ENCODE assay signal across 10 mouse cellular contexts in the genomic region with DNA sequence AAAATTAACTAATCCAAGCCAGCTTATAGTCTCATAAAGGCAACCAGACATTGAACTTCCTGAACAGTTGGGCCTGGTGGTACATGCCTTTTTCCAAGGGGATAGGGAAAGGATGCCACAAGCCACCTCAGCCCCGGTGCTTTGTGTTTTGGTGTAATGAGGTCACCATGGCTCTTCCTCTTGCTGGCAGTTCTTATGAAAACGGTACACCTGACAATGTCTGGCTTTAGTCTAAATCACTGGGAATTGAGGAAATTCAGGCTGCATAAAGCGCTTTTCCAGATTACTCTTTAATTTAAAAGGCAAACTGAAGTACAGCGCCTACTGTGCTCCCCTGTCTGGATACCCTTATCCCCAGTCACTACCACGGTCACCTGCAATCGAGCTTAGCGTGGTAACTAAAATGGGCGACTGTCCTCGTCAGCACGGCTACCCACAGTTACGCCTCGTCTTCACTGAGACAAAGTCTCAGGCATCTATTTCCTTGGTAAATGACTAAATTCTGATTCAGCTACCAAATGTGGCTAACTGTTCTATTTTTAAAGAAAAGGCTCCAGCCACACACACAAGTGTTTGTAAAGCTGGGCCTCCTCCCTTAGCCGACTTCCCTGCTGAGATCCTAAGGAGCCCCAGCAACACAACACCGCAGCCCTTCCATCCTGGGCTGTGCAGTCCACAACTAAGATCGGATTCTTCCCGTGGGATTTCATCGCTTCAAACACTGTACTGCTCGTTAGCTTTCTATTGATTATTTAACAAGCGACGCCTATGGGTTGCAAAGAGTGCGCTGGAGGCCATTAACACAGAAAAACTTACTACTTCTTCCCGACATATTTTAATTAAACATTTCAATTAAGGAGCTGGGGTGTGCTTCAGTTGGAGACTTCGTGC. TPM values are rescaled to one million over a fixed set of nuclear protein-coding genes. Genes with fewer than 3 reads are reported as not detected.
DNase-seq lines count a peak whose midpoint lies in the region; ATAC-seq and TF ChIP-seq lines count a peak whose summit lies in the region.
"Had no signal": no experiment of that assay in that cellular context is flagged by ENCODE, and none has a peak within 500 bp of the region (broad histone marks: within the 10 kb centered on the region; RNA-seq: fewer than 3 reads in every experiment).

No protein-coding gene starts in this region.

- TF ChIP-seq CTCF in heart, postnatal 0 days (IDR thresholded peaks at IDR 0.05; ENCODE audit: low read depth), result no peak

- no peak overlapping the region for H3K4me2 ChIP-seq in heart, embryonic 13.5 days
- no peak overlapping the region for H3K4me2 ChIP-seq in midbrain, embryonic 12.5 days (replicated peaks)
- no peak overlapping the region for H3K4me2 ChIP-seq in midbrain, embryonic 11.5 days
- H3K4me2 ChIP-seq in heart, postnatal 0 days (ENCODE audit: low read depth, low read length), result no peak overlapping the region
- no peak overlapping the region for H3K4me2 ChIP-seq in stomach, embryonic 15.5 days
- H3K4me2 ChIP-seq: hindbrain, embryonic 15.5 days had no signal

- peaks cover 71% of the 10 kb centered on the region for H3K4me1 ChIP-seq in heart, embryonic 13.5 days
- peaks cover 32% of the 10 kb centered on the region for H3K4me1 ChIP-seq in midbrain, embryonic 12.5 days
- peaks cover 14% of the 10 kb centered on the region for H3K4me1 ChIP-seq in midbrain, embryonic 11.5 days (ENCODE audit: control insufficient read depth, insufficient read depth, low read length)
- peaks cover 35% of the 10 kb centered on the region for H3K4me1 ChIP-seq in heart, postnatal 0 days (ENCODE audit: control insufficient read depth, insufficient read depth)
- peaks cover 12% of the 10 kb centered on the region; the same call in 1 of the 2 replicates for H3K4me1 ChIP-seq in stomach, embryonic 15.5 days

- peak overlapping the region; percentile 34 for H3K27ac ChIP-seq in heart, embryonic 13.5 days (replicated peaks)
- 0 out of 2 replicates have a peak overlapping the region, but pooled peaks have one; percentile 11 for H3K27ac ChIP-seq in midbrain, embryonic 12.5 days (replicated peaks)
- H3K27ac ChIP-seq in midbrain, embryonic 11.5 days (ENCODE audit: low read depth, low read length), result no peak overlapping the region
- H3K27ac ChIP-seq in heart, postnatal 0 days (ENCODE audit: low read depth), result peak overlapping the region; percentile 64
- H3K27ac ChIP-seq in stomach, embryonic 15.5 days, result 0 out of 2 replicates have a peak overlapping the region, but pooled peaks have one; percentile 3
- H3K27ac ChIP-seq: hindbrain, embryonic 15.5 days; left cerebral cortex, adult 2 months had no signal

- no peak for DNase-seq in heart, postnatal 36 days
- DNase-seq in midbrain, embryonic 11.5 days (ENCODE audit: low spot score, missing footprints), result no peak
- DNase-seq in heart, postnatal 0 days (ENCODE audit: low spot score), result no peak
- DNase-seq in gastrocnemius, postnatal 25 days, result no peak
- DNase-seq: thymus, postnatal 4 days had no signal

- peak overlapping the region; percentile 40 for H3K9ac ChIP-seq in heart, embryonic 13.5 days
- H3K9ac ChIP-seq in midbrain, embryonic 12.5 days (replicated peaks), result no peak overlapping the region
- H3K9ac ChIP-seq in midbrain, embryonic 11.5 days (ENCODE audit: low read length), result no peak overlapping the region
- H3K9ac ChIP-seq in heart, postnatal 0 days (replicated peaks; ENCODE audit: low read depth, low read length), result peak overlapping the region; percentile 26; the same call in 1 of the 2 replicates
- no peak overlapping the region for H3K9ac ChIP-seq in stomach, embryonic 15.5 days
- H3K9ac ChIP-seq: hindbrain, embryonic 15.5 days had no signal

- intact Hi-C loops in heart, postnatal 36 days (cut with DNase I), result no loop called here

- ATAC-seq in heart, embryonic 13.5 days (ENCODE audit: extremely low read depth, insufficient number of reproducible peaks, low FRiP score, low TSS enrichment), result no peak
- ATAC-seq in midbrain, embryonic 12.5 days (ENCODE audit: low FRiP score, low read depth), result no peak
- no peak for ATAC-seq in midbrain, embryonic 11.5 days (ENCODE audit: low FRiP score)
- ATAC-seq in heart, postnatal 0 days (ENCODE audit: insufficient read depth, low read depth), result no peak; the same call in 1 of the 2 replicates
- ATAC-seq in stomach, embryonic 15.5 days (ENCODE audit: insufficient read depth, low FRiP score, low read depth), result no peak

- H3K27me3 ChIP-seq in heart, embryonic 13.5 days (replicated peaks), result no peaks in the 10 kb centered on the region
- H3K27me3 ChIP-seq in midbrain, embryonic 12.5 days, result no peaks in the 10 kb centered on the region
- H3K27me3 ChIP-seq in midbrain, embryonic 11.5 days (ENCODE audit: control insufficient read depth, insufficient read depth, low read length), result no peaks in the 10 kb centered on the region
- no peaks in the 10 kb centered on the region for H3K27me3 ChIP-seq in heart, postnatal 0 days (ENCODE audit: control insufficient read depth, insufficient read depth, low read length)
- no peaks in the 10 kb centered on the region for H3K27me3 ChIP-seq in stomach, embryonic 15.5 days (replicated peaks)
- H3K27me3 ChIP-seq: hindbrain, embryonic 15.5 days had no signal

- 69% methylated on average over 23 of the region's 23 CpGs for WGBS in heart, embryonic 13.5 days
- WGBS in midbrain, embryonic 12.5 days, result 71% methylated on average over 23 of the region's 23 CpGs
- WGBS in midbrain, embryonic 11.5 days, result 70% methylated on average over 23 of the region's 23 CpGs
- WGBS in heart, postnatal 0 days, result 56% methylated on average over 23 of the region's 23 CpGs
- 75% methylated on average over 23 of the region's 23 CpGs for WGBS in stomach, embryonic 15.5 days

- H3K9me3 ChIP-seq in heart, embryonic 13.5 days, result peaks cover 6% of the 10 kb centered on the region; the same call in 1 of the 2 replicates
- H3K9me3 ChIP-seq in midbrain, embryonic 12.5 days, result no peaks in the 10 kb centered on the region
- no peaks in the 10 kb centered on the region; the same call in 1 of the 2 replicates for H3K9me3 ChIP-seq in midbrain, embryonic 11.5 days (ENCODE audit: control insufficient read depth, low read length)
- H3K9me3 ChIP-seq in heart, postnatal 0 days (replicated peaks; ENCODE audit: control insufficient read depth, low read length), result no peaks in the 10 kb centered on the region
- no peaks in the 10 kb centered on the region for H3K9me3 ChIP-seq in stomach, embryonic 15.5 days
- H3K9me3 ChIP-seq: hindbrain, embryonic 15.5 days had no signal

- TF ChIP-seq EP300 in heart, postnatal 0 days (IDR thresholded peaks at IDR 0.05; ENCODE audit: low read depth), result no peak

- H3K4me3 ChIP-seq in heart, embryonic 13.5 days, result no peak overlapping the region
- H3K4me3 ChIP-seq in midbrain, embryonic 12.5 days, result no peak overlapping the region
- no peak overlapping the region for H3K4me3 ChIP-seq in midbrain, embryonic 11.5 days (ENCODE audit: low read depth, low read length)
- no peak overlapping the region for H3K4me3 ChIP-seq in heart, postnatal 0 days (ENCODE audit: low read depth, low read length)
- no peak overlapping the region for H3K4me3 ChIP-seq in stomach, embryonic 15.5 days (replicated peaks)
- H3K4me3 ChIP-seq: hindbrain, embryonic 15.5 days; left cerebral cortex, adult 2 months had no signal

- peaks cover 14% of the 10 kb centered on the region for H3K36me3 ChIP-seq in heart, embryonic 13.5 days
- no peaks in the 10 kb centered on the region for H3K36me3 ChIP-seq in midbrain, embryonic 12.5 days
- no peaks in the 10 kb centered on the region for H3K36me3 ChIP-seq in midbrain, embryonic 11.5 days (ENCODE audit: control insufficient read depth, insufficient read depth, low read length)
- H3K36me3 ChIP-seq in heart, postnatal 0 days (replicated peaks; ENCODE audit: control insufficient read depth, insufficient read depth, low read length), result no peaks in the 10 kb centered on the region; the same call in 1 of the 2 replicates
- H3K36me3 ChIP-seq in stomach, embryonic 15.5 days, result no peaks in the 10 kb centered on the region
- H3K36me3 ChIP-seq: hindbrain, embryonic 15.5 days had no signal

RNA-seq across cellular contexts. Expression of gene Clic4, which starts 25.5 kb away (rescaled TPM):
- 202 and 213 TPM in 2 replicates for polyA plus RNA-seq in heart, embryonic 13.5 days (2015; fragmentation: Nextera tagmentation; extraction: Ambion mirVana)
- 100 to 1,000 TPM; 241 to 254 TPM for total RNA-seq in heart, postnatal 36 days (2021)
- polyA plus RNA-seq in midbrain, embryonic 12.5 days (2016; fragmentation: Nextera tagmentation; extraction: Ambion mirVana), result 194 and 199 TPM in 2 replicates
- 168 and 173 TPM in 2 replicates for polyA plus RNA-seq in midbrain, embryonic 11.5 days (2014; fragmentation: Nextera tagmentation; extraction: Ambion mirVana)
- total RNA-seq in heart, postnatal 0 days (2014; rRNA removed; ENCODE audit: low replicate concordance), result 239 and 307 TPM in 2 replicates
- 213 and 235 TPM in 2 replicates for polyA plus RNA-seq in heart, postnatal 0 days (2015; fragmentation: Nextera tagmentation; extraction: Ambion mirVana)
- 141 and 144 TPM in 2 replicates for polyA plus RNA-seq in stomach, embryonic 15.5 days (2015; fragmentation: Nextera tagmentation; extraction: Ambion mirVana)
- 10 to 100 TPM; 28.6 to 38.0 TPM for total RNA-seq in gastrocnemius, postnatal 25 days (2021)

Comparison
In these comparisons a context has a peak if more than half of its experiments do, and no peak if none do; other contexts are left out.
1. H3K9ac ChIP-seq: peak in heart, embryonic 13.5 days (single experiment) and heart, postnatal 0 days (single experiment); none in midbrain, embryonic 12.5 days (single experiment), midbrain, embryonic 11.5 days (single experiment) and stomach, embryonic 15.5 days (single experiment).